Mouse (Mus musculus) urinary bladder, postnatal 25 days (tissue): ENCODE results near the gene Siah3.
A peak's percentile ranks its signal among the peaks of the same experiment; 100 is the strongest.

Source experiments
- DNase-seq: peaks from one replicate; pipeline ENCODE4 v3.0.0; 2022; ENCODE audit warnings: low spot score

Gene Siah3

GRCm38 (mm10) chr14:75525376-75526145 lies 69.8 kb downstream of the Siah3 start:
- DNase-seq: no peak

DNA sequence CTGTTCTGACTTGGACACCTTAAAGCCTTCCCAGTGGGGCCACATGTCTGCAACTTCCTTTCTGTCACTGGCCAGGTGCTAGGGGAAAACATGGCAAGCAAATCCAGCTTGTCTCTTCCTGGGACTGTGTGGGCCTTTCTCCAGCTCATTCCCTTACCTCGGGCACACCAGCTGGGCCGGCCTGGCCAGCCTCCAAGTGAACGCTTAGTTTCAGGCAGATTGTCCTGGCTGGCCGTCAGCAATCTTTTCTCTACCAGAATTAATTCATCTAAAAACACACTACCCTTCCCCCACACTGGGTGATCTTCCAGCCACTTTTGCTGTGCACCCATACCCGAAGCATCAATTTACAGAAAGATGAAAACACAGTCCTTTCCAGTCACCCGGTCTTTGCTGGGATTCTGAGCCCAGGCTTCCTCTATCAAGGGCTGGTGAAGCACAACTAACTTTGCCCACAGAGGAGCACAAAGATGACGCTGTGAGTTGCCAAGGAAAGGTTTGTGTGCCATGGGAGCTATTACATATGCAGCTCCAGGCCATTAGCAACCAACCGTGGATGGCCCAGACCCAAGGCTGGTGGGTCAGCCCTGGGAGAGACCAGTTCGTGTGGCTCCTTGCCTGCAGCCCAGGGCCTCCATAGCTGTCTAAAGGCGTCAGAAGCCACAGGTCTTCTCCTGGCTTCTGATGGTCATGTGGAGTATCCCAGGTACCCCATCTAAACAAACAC lies 71.8 kb downstream of the Siah3 start:
- no peak for DNase-seq

- DNase-seq: no peak
Observed at GRCm38 (mm10) chr14:75530815-75531353, 75.1 kb downstream of the Siah3 start.

GRCm38 (mm10) chr14:75539205-75539604 lies 83.4 kb downstream of the Siah3 start:
- no peak for DNase-seq

- DNase-seq: no peak
Observed at GRCm38 (mm10) chr14:75540216-75540995, 84.6 kb downstream of the Siah3 start.

DNA sequence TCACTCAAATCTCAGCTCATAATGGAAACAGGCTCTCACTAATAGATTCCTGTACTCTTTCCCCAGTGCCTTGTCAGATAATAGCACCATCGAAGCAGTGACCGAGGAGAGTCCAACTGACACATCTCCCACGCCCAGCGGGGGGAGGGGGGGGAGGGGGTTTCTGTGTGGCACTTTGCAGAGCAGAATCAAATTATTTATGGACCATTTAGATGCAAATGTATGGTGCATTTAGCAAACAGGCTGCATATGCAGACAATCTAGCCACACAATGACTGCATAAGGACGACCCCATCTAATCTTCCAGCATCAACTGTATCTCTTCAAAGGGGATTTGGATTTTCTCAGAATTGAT lies 85.2 kb downstream of the Siah3 start:
- no peak for DNase-seq

DNA sequence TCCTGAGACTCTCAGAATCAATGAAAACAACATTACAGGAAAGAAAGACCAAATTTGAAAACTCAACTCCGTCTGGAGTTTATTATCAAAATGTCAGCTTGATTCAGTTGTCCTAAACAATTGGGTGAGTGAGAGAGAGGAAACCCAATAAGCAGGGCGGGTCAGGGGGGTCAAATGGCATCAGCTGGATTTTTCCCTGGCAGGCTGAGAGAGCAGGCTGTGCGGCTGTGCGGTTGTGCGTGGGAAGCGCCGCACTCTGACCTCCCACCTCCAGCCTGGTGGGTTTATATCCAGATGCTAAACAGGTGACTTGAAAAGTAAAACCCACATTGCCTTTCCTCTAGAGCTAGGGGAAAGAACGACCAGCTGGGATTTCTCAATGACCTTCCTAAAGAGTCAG lies 85.9 kb downstream of the Siah3 start:
- DNase-seq: no peak

DNA sequence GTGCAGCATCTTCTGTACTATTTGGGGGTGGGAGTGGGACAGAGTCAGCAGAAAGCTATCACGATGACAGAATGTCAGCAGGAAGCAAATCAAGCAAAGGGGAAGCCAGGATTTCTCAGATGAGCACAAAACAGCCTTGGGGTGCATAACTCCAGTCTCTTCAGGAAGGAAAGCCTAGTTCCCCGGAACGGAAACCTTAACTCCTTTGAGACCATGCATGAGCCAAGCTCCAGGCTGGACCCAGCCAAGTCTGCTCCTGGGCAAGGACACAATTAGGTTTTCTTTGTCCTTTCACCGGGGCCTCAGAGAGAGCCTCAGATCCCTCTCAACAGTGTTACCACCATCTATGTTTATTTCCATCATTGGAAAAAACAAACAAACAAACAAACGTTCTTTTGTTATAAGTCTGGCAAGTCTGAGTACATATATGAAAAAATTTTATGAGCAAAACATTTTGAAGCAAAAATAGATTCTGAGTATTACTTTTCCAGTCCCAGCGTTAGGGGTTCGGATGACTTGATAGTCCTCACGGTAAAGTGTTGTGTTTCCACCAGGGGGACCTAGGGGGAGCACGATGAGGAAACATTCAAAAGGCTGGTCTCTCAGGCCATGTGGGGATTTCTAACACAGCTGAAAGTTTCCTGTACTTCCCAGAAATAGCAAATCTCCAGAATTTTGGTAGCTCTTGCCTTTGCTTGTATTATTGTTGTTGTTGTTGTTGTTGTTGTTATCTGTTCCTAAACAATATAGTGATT lies 106.0 kb downstream of the Siah3 start:
- DNase-seq: no peak

DNA sequence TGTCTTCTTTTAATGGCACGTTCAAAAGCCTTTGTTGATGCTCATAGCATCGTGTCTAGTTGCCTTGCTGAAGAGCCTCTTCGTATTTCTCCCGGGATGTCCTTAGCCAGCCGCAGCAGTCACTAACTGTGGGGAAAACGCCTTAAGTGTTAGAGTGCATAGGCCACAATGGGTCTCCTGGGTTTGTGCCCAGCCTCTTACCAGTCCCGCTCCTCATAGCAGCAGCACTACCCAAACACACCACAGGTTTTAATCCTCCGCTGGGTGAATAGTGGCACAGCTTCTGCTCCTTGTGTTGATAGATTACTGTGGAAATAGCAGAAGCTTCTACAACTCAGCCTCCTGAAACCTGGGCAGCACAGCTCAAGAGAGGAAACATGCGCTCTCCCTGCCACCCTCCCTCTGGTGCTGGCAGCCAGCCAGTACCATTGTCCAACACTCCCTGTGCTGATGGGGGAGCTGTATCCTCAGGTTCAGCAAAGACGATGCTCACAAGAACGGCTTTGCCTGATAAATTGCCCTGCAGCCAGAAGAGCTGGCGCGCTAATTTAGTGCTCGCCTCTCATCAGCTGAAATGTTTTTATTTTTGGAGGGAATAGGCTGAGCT lies 109.9 kb downstream of the Siah3 start:
- peak; percentile 8 for DNase-seq

GRCm38 (mm10) chr14:75566303-75566702 lies 110.5 kb downstream of the Siah3 start:
- no peak for DNase-seq

DNA sequence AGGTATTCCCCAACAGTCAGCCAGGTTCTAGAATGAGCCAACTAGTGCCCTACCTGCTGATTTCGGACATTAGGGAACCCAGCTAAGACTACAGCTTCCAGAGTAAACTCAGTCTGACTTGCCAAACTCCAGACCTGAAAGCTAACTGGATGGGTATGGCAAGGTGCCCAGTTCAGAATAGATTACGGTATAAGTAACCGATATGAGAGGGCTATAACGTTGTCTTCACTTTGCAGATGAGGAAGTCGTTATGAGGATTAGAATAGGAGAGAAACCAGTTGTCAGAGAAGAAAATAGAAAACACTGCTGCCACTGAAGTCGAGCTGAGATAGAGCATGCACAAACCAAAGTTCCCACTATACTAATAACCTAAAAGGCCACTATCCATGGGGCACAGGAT lies 123.2 kb downstream of the Siah3 start:
- DNase-seq: no peak
